Mouse (Mus musculus): ENCODE measurements around the gene Prkcb.

Prkcb gene

GRCm38 (mm10) chr7:122558085-122558811 is 269.7 kb downstream of the Prkcb start:
- DNase-seq = no peak

DNA sequence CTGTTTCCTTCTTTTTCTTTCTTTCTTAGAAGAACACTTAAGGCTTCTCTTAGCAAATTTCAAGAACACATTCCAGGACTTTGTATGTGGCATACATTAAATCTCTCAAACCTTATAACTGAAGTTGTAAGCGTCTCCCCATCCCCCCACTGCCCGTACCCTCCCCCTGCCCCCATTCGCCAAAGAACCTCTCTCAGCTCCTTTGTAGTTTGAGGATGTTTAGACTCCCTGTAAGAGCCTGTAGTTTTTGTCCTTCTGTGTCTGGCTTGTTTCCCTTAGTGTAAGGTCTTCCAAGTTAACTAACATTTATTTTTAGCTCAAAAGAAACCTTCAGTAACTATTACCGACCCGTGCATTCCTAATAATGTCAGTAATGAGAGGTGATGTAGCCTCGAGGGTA is 270.4 kb downstream of the Prkcb start:
- no peak for DNase-seq

- no peak for DNase-seq
Observed at GRCm38 (mm10) chr7:122562586-122562985, 274.0 kb downstream of the Prkcb start.

GRCm38 (mm10) chr7:122565371-122565770 is 276.8 kb downstream of the Prkcb start:
- no peak for DNase-seq

GRCm38 (mm10) chr7:122566011-122566410 is 277.5 kb downstream of the Prkcb start:
- DNase-seq = no peak

DNA sequence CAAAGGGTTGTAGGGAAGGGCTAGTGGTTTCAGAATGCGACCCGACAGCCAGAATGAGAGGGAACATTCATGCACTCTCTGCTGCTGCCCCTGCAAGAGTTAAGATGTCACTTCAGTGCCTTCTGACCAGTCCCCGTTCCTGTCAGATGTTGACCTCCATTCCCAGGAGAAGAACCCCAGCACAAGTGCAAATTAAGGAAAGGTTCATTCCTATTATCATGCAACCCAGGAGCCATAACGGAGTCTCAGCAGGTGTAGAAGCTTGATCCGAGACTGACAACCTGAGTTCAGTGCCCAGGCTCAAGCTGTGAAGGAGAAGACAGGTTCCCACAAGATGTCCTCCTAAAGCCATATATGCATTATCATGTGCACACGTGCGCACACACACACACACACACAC is 280.2 kb downstream of the Prkcb start:
- DNase-seq = no peak

- DNase-seq = no peak
Observed at GRCm38 (mm10) chr7:122570407-122570806, 281.9 kb downstream of the Prkcb start.

DNA sequence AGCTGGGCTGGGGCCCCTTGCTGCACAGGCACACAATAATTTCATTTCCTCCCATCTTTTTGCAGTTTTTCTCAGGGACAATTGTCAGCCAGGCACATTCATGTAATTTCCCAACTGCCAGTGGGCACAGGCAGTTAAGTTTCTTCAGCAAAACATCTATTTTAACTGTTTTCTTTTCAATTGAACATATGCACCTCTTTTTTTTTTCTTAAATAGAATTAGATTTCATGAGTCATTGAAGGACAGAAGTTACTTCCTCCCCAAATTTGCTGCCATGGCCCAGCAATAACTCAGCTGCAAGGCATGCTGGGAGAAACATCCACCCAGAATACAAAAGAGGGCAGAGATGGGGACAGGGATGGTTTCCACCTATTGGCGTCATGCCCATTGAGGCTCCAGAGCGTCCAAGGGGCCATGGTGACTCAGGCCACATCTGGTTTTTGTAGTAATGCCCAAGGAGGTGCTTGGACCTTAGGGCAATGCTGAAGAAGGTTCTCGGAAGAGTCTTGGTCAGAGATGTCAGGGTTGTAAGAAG is 284.6 kb downstream of the Prkcb start:
- DNase-seq = no peak

DNA sequence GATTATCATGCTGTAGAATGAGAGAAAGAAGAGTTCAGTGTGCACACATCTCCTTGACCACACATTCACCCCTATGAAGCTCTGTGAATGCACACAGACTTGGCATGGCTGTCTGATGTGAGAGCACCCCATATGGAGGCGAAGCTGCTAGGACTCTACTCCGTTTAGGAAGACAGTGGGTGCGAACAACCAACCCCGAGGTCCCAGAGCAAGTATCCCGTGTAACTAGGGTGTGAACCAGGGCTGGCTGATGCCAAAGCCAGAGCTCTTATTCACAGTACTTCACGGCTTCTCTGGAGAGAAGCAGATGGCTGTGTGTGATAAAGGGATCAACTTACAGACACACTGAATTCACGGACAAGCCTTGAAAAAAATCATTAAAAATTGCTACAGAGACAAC is 285.9 kb downstream of the Prkcb start:
- no peak for DNase-seq

- DNase-seq = no peak
Observed at GRCm38 (mm10) chr7:122575056-122575455, 286.5 kb downstream of the Prkcb start.

DNA sequence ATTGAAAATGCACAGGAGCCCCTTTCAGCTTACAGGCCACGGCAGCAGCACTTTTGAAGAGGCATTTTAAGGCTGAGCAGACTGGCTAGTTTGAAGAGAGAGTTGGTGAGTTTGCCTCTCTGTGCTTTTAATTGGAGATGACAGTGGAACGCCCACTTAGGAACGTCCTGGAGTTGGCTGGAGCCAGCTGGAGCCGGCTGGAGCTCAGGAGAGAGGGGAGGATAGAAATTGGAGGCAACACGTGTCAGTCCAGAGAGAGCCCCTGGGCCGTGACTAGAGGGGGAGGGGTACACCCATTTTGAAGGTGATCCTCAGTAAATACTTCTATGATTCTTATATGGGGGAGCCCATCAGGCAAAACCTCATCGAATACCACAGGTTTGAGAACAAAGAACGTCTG is 287.0 kb downstream of the Prkcb start:
- DNase-seq = no peak

- DNase-seq = no peak
Observed at GRCm38 (mm10) chr7:122577571-122577970, 289.0 kb downstream of the Prkcb start.

DNA sequence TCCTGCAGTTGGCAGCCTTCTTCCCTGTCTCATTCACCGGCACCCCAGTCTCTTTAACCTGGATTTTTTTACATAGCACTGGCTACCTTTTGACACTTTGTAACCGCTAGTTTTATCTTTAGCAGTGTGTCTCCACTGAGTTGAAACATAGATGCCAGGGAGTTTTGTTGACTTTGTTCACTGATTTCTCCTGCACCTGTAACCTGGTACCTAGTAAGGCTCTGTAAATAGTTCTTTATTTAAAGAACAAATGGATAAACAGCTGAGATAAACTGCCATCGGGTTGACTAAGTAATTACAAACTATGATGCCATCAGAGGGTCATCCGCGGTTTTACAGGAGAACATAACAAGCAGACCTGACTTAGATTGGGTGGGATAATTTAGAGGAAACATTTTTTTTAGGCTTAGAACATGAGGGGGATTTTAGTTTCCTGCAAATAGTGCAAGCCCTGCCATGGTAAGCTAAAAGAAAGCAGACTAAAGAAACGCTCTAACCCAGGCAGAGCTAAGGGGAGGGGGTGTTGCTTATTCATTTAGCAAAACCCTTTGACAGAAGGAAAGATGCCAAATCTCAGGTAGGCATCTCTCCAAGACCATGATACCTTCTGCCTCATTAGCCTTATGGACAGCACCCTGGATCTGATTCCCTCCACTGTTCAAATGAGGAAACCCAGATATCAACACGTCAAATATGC is 291.1 kb downstream of the Prkcb start:
- DNase-seq = no peak

- DNase-seq = no peak
Observed at GRCm38 (mm10) chr7:122580158-122580475, 291.6 kb downstream of the Prkcb start.

DNA sequence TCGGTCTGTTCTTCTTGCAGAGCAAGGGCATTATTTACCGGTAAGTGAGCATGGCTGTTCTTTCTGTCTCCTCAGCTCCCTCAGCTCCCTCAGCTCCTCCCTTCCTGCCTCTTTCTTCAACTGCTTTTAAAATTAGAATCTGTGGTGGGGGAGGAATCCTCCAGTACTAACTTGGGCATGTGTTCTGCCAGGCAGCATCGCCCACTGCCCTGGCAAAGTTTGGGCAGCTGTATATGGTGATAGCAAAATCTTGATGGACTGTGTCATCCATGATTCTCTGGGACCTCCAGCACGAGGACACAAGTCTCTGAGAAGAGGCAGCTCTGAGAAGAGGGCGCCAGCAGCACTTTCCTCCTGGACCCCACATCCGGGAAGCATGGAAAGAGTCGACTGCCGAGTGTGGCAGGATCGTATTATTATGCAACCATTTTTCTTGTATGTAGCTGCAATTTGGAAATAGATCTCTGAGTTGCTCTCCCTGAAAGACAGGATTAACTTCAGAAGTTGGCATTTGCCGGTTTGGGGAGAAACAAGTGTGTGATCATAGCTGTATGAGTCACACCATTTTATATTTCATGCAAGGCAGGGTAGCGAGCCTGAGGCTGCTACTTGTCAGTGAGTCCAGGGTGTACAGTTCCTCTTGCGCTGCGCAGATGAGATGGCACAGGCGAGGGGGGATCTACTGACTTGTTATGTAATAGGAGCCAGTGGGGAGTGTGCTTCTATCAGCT is 296.0 kb downstream of the Prkcb start:
- no peak for DNase-seq

GRCm38 (mm10) chr7:122595897-122596296 is 307.3 kb downstream of the Prkcb start:
- no peak for DNase-seq

DNA sequence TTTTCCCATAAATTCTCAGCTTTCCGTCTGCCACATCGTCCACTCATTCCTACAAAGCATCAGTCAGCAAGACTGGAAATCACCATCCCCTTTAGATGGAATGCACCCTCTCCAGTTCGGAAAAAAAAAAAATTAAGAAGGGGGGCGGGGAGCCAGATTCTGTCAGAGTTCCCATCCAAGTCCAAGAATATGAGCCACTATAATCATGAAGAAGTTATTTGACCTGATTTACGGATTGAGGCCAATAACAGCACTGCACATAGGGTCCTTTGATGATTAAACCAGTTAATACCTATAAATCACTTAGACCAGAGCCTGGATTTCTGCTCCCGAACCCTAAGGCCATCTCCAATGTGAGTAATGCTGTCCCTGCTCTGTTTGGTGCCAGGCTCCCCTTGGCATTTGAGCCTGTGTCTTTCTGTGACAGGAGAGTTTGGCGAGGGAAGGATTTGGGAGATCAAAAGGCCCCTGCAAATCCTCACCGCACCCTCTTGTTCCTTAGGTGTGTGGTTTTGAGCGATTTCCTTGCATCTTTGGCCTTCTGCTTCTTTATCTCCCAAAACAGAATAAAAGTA is 308.1 kb downstream of the Prkcb start:
- no peak for DNase-seq

- DNase-seq = no peak
Observed at GRCm38 (mm10) chr7:122597313-122597712, 308.8 kb downstream of the Prkcb start.

- no peak for DNase-seq
Observed at GRCm38 (mm10) chr7:122600856-122601255, 312.3 kb downstream of the Prkcb start.

DNA sequence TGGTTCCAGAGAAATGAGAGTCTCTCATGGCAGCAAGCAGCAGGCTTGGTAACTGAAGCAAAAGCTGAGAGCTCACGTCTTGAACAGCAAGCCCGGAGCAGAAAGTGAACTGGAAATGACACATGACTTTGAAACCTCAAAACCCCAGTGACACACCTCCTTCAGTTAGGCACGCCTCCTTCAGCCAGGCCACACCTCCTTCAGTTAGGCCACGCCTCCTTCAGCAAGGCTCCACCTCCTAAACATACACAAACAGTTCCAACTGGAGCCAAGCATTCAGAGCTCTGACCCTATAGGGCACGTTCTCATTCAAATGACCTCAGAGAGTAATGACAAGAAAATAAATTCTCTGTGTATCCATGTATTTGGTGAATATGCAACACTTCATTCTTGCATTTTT is 316.5 kb downstream of the Prkcb start:
- DNase-seq = no peak

DNA sequence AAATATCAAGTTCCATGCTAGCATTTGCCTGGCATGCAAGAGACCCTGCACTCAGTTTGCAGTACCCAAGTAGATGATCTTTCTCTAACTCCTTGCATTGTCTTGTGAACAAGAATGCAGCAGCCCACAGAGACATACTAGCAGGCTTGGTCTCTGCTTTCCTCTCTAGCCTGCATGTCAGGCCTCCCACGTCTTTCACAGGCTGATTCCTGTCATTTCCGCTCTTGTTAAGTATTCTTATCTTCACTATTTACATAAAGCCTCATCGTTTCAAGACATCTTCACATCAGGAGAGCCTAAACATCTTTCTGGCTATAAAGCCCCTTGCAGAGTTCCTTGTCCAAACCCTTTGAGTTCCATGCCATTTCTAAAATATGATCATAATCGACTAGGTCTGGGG is 320.9 kb downstream of the Prkcb start:
- DNase-seq = no peak

- no peak for DNase-seq
Observed at GRCm38 (mm10) chr7:122610161-122610560, 321.6 kb downstream of the Prkcb start.

GRCm38 (mm10) chr7:122613876-122614275 is 325.3 kb downstream of the Prkcb start:
- DNase-seq = no peak
